ENCODE assay signal across 9 mouse cellular contexts in genomic region chr11:98019883-98020610, GRCm38 (mm10). TPM values are rescaled to one million over a fixed set of nuclear protein-coding genes. Genes with fewer than 3 reads are reported as not detected.
DNase-seq lines count a peak whose midpoint lies in the region; ATAC-seq lines count a peak whose summit lies in the region.
"Had no signal": no experiment of that assay in that cellular context is flagged by ENCODE, and none has a peak within 500 bp of the region (broad histone marks: within the 10 kb centered on the region; RNA-seq: fewer than 3 reads in every experiment).

No protein-coding gene starts in this region.

- H3K4me3 ChIP-seq in heart, embryonic 12.5 days = no peak overlapping the region
- no peak overlapping the region; the same call in 1 of the 2 replicates for H3K4me3 ChIP-seq in hindbrain, embryonic 11.5 days (ENCODE audit: low read depth, low read length)
- peak overlapping the region; percentile 94 for H3K4me3 ChIP-seq in midbrain, embryonic 14.5 days (replicated peaks; ENCODE audit: low read depth, low read length)

- no peak overlapping the region for H3K4me2 ChIP-seq in heart, embryonic 12.5 days
- peak overlapping the region; percentile 25 for H3K4me2 ChIP-seq in hindbrain, embryonic 11.5 days (replicated peaks; ENCODE audit: low read depth, low read length)
- peak overlapping the region; percentile 73 for H3K4me2 ChIP-seq in midbrain, embryonic 14.5 days (ENCODE audit: low read length)

- peaks cover 16% of the 10 kb centered on the region for H3K27me3 ChIP-seq in heart, embryonic 12.5 days (replicated peaks)
- no peaks in the 10 kb centered on the region for H3K27me3 ChIP-seq in hindbrain, embryonic 11.5 days (ENCODE audit: control insufficient read depth, insufficient read depth, low read length)
- H3K27me3 ChIP-seq in midbrain, embryonic 14.5 days (ENCODE audit: control insufficient read depth, insufficient read depth, low read length) = no peaks in the 10 kb centered on the region

- H3K27ac ChIP-seq in heart, embryonic 12.5 days (ENCODE audit: poor library complexity, severe bottlenecking) = no peak overlapping the region
- peak overlapping the region; percentile 65 for H3K27ac ChIP-seq in hindbrain, embryonic 11.5 days (ENCODE audit: low read depth, low read length)
- peak overlapping the region; percentile 65 for H3K27ac ChIP-seq in midbrain, embryonic 14.5 days (replicated peaks; ENCODE audit: low read depth, low read length)

- peak overlapping the region; percentile 29; the same call in 1 of the 2 replicates for H3K9ac ChIP-seq in heart, embryonic 12.5 days
- H3K9ac ChIP-seq in hindbrain, embryonic 11.5 days (ENCODE audit: low read depth, low read length) = peak overlapping the region; percentile 24; the same call in 1 of the 2 replicates
- H3K9ac ChIP-seq in midbrain, embryonic 14.5 days (replicated peaks; ENCODE audit: low read length) = peak overlapping the region; percentile 36

- peaks cover 32% of the 10 kb centered on the region for H3K4me1 ChIP-seq in heart, embryonic 12.5 days (replicated peaks)
- peaks cover 21% of the 10 kb centered on the region for H3K4me1 ChIP-seq in hindbrain, embryonic 11.5 days (replicated peaks; ENCODE audit: control insufficient read depth, insufficient read depth, low read length)
- peaks cover 33% of the 10 kb centered on the region for H3K4me1 ChIP-seq in midbrain, embryonic 14.5 days (ENCODE audit: control insufficient read depth, insufficient read depth, low read length)

- no peak for ATAC-seq in heart, embryonic 12.5 days (ENCODE audit: insufficient number of reproducible peaks, low FRiP score)
- peak; percentile 71 for ATAC-seq in activated CD4-positive, CD25-positive, alpha-beta regulatory T cell, adult 4 months
- no peak for ATAC-seq in hindbrain, embryonic 11.5 days (ENCODE audit: low FRiP score)
- no peak for ATAC-seq in midbrain, embryonic 14.5 days (ENCODE audit: low FRiP score, low TSS enrichment)
- ATAC-seq in erythroblast, adult 5-6 weeks (replicated peaks; ENCODE audit: low FRiP score, poor library complexity, severe bottlenecking) = no peak

- peaks cover 11% of the 10 kb centered on the region; the same call in 1 of the 2 replicates for H3K36me3 ChIP-seq in heart, embryonic 12.5 days
- 0 out of 2 replicates have a peak, but pooled peaks cover 4% of the 10 kb centered on the region for H3K36me3 ChIP-seq in hindbrain, embryonic 11.5 days (ENCODE audit: control insufficient read depth, insufficient read depth, low read length)
- peaks cover 39% of the 10 kb centered on the region for H3K36me3 ChIP-seq in midbrain, embryonic 14.5 days (ENCODE audit: control insufficient read depth, insufficient read depth, low read length)

- H3K9me3 ChIP-seq in heart, embryonic 12.5 days (replicated peaks) = no peaks in the 10 kb centered on the region
- no peaks in the 10 kb centered on the region for H3K9me3 ChIP-seq in hindbrain, embryonic 11.5 days (ENCODE audit: control insufficient read depth, low read length)
- no peaks in the 10 kb centered on the region for H3K9me3 ChIP-seq in midbrain, embryonic 14.5 days (ENCODE audit: control insufficient read depth, low read length)

- DNase-seq in heart, adult 11 months = no peak
- DNase-seq in hindbrain, embryonic 11.5 days (ENCODE audit: low spot score) = no peak
- peak; percentile 62 for DNase-seq in midbrain, embryonic 14.5 days
- DNase-seq in adrenal gland, postnatal 25 days = no peak
- no peak for DNase-seq in right cerebral cortex, postnatal 25 days
- DNase-seq: cerebellum, adult 2 months had no signal

- WGBS in heart, embryonic 12.5 days = 45% methylated on average over 8 of the region's 8 CpGs
- WGBS in hindbrain, embryonic 11.5 days = 36% methylated on average over 8 of the region's 8 CpGs
- WGBS in midbrain, embryonic 14.5 days = 21% methylated on average over 8 of the region's 8 CpGs

RNA-seq across cellular contexts. Expression of gene Cacnb1, which starts 2.8 kb away (rescaled TPM):
- polyA plus RNA-seq in heart, embryonic 12.5 days (2016; fragmentation: Nextera tagmentation; extraction: Ambion mirVana) = 6.1 and 8.5 TPM in 2 replicates
- polyA plus RNA-seq in activated CD4-positive, CD25-positive, alpha-beta regulatory T cell, adult 4 months (2017; shearing (Covaris generic)) = 1 to 10 TPM; 1.4 to 2.9 TPM
- 13.1 and 18.3 TPM in 2 replicates for polyA plus RNA-seq in hindbrain, embryonic 11.5 days (2014; fragmentation: Nextera tagmentation; extraction: Ambion mirVana)
- 40.6 and 61.2 TPM in 2 replicates for polyA plus RNA-seq in midbrain, embryonic 14.5 days (2014; fragmentation: Nextera tagmentation; extraction: Ambion mirVana)
- 7.4 and 10.4 TPM in 2 replicates for total RNA-seq in adrenal gland, postnatal 25 days (2021)
- total RNA-seq in erythroblast, adult 5-6 weeks (2015; ENCODE audit: low replicate concordance) = not detected in 2 replicates
- 0.34 TPM in 1 of 2 replicates, not detected in the other for total RNA-seq in erythroblast, adult 5-6 weeks (2017; ENCODE audit: low replicate concordance)

RNA-seq across cellular contexts. Expression of gene Rpl19, which starts 6.5 kb away (rescaled TPM):
- 654 and 675 TPM in 2 replicates for polyA plus RNA-seq in heart, embryonic 12.5 days (2016; fragmentation: Nextera tagmentation; extraction: Ambion mirVana)
- 1,000 to 10,000 TPM; 3,386 to 3,946 TPM for polyA plus RNA-seq in activated CD4-positive, CD25-positive, alpha-beta regulatory T cell, adult 4 months (2017; shearing (Covaris generic))
- 970 and 990 TPM in 2 replicates for polyA plus RNA-seq in hindbrain, embryonic 11.5 days (2014; fragmentation: Nextera tagmentation; extraction: Ambion mirVana)
- polyA plus RNA-seq in midbrain, embryonic 14.5 days (2014; fragmentation: Nextera tagmentation; extraction: Ambion mirVana) = 685 and 710 TPM in 2 replicates
- total RNA-seq in adrenal gland, postnatal 25 days (2021) = 1,136 and 1,344 TPM in 2 replicates
- 701 and 899 TPM in 2 replicates for total RNA-seq in erythroblast, adult 5-6 weeks (2015; ENCODE audit: low replicate concordance)
- 332 and 357 TPM in 2 replicates for total RNA-seq in erythroblast, adult 5-6 weeks (2017; ENCODE audit: low replicate concordance)

RNA-seq across cellular contexts. Expression of gene Arl5c, which starts 24.1 kb away (rescaled TPM):
- polyA plus RNA-seq in heart, embryonic 12.5 days (2016; fragmentation: Nextera tagmentation; extraction: Ambion mirVana) = 3.4 and 3.9 TPM in 2 replicates
- polyA plus RNA-seq in activated CD4-positive, CD25-positive, alpha-beta regulatory T cell, adult 4 months (2017; shearing (Covaris generic)) = 10 to 100 TPM; 70.4 to 78.5 TPM
- polyA plus RNA-seq in hindbrain, embryonic 11.5 days (2014; fragmentation: Nextera tagmentation; extraction: Ambion mirVana) = 9.5 and 10.2 TPM in 2 replicates
- 7.1 and 12.1 TPM in 2 replicates for polyA plus RNA-seq in midbrain, embryonic 14.5 days (2014; fragmentation: Nextera tagmentation; extraction: Ambion mirVana)
- 0.79 TPM in 1 of 2 replicates, not detected in the other for total RNA-seq in adrenal gland, postnatal 25 days (2021)
- 0.96 and 5.9 TPM in 2 replicates for total RNA-seq in erythroblast, adult 5-6 weeks (2015; ENCODE audit: low replicate concordance)
- total RNA-seq in erythroblast, adult 5-6 weeks (2017; ENCODE audit: low replicate concordance) = 1.5 and 2.6 TPM in 2 replicates

RNA-seq across cellular contexts. Expression of gene Stac2, which starts 33.2 kb away (rescaled TPM):
- polyA plus RNA-seq in heart, embryonic 12.5 days (2016; fragmentation: Nextera tagmentation; extraction: Ambion mirVana) = 0.47 and 0.63 TPM in 2 replicates
- under 1 TPM in 1 of 2 experiments, not detected in 1; 0.37 TPM for polyA plus RNA-seq in activated CD4-positive, CD25-positive, alpha-beta regulatory T cell, adult 4 months (2017; shearing (Covaris generic))
- 1.4 and 1.8 TPM in 2 replicates for polyA plus RNA-seq in hindbrain, embryonic 11.5 days (2014; fragmentation: Nextera tagmentation; extraction: Ambion mirVana)
- 2.9 and 4.1 TPM in 2 replicates for polyA plus RNA-seq in midbrain, embryonic 14.5 days (2014; fragmentation: Nextera tagmentation; extraction: Ambion mirVana)
- total RNA-seq in adrenal gland, postnatal 25 days (2021) = 1.9 and 2.2 TPM in 2 replicates
- not detected in 2 replicates for total RNA-seq in erythroblast, adult 5-6 weeks (2015; ENCODE audit: low replicate concordance)
- total RNA-seq in erythroblast, adult 5-6 weeks (2017; ENCODE audit: low replicate concordance) = not detected in 2 replicates

RNA-seq across cellular contexts. Expression of gene Plxdc1, which starts 33.8 kb away (rescaled TPM):
- polyA plus RNA-seq in heart, embryonic 12.5 days (2016; fragmentation: Nextera tagmentation; extraction: Ambion mirVana) = 0.31 TPM in 1 of 2 replicates, not detected in the other
- 1 to 10 TPM; 5.8 to 6.4 TPM for polyA plus RNA-seq in activated CD4-positive, CD25-positive, alpha-beta regulatory T cell, adult 4 months (2017; shearing (Covaris generic))
- 0.18 and 0.28 TPM in 2 replicates for polyA plus RNA-seq in hindbrain, embryonic 11.5 days (2014; fragmentation: Nextera tagmentation; extraction: Ambion mirVana)
- polyA plus RNA-seq in midbrain, embryonic 14.5 days (2014; fragmentation: Nextera tagmentation; extraction: Ambion mirVana) = 0.96 and 1.2 TPM in 2 replicates
- 13.4 and 20.9 TPM in 2 replicates for total RNA-seq in adrenal gland, postnatal 25 days (2021)
- 2.1 TPM in 1 of 2 replicates, not detected in the other for total RNA-seq in erythroblast, adult 5-6 weeks (2015; ENCODE audit: low replicate concordance)
- 1.0 and 1.8 TPM in 2 replicates for total RNA-seq in erythroblast, adult 5-6 weeks (2017; ENCODE audit: low replicate concordance)
